Mouse (Mus musculus) bone marrow macrophage, adult 2 months (primary cell): Measurements from ENCODE around the gene Abca7. TPM values are rescaled to one million over a fixed set of nuclear protein-coding genes. Genes with fewer than 3 reads are reported as not detected.
"Not testable (repeated sequence)": the region's sequence is repeated elsewhere in the genome, so short reads cannot be mapped to it uniquely, and the experiment has no call there.

ENCODE experiments used
- H3K27ac ChIP-seq: 2 replicates; pipeline ENCODE4 v1.5.1; 2012; ENCODE audit warnings: low read depth, low read length; ENCODE audit not compliant: insufficient read depth
- H3K4me1 ChIP-seq: 2 replicates; pipeline ENCODE4 v1.6.1; 2012; ENCODE audit warnings: low read length; ENCODE audit not compliant: control insufficient read depth, insufficient read depth
- H3K4me3 ChIP-seq: 2 replicates; pipeline ENCODE4 v1.5.1; 2012; ENCODE audit warnings: mild to moderate bottlenecking, low read length, moderate library complexity; ENCODE audit not compliant: insufficient read depth
- CTCF ChIP-seq: IDR thresholded peaks from 2 replicates; pipeline ENCODE4 v1.5.1; 2012; ENCODE audit warnings: low read depth, mild to moderate bottlenecking, low read length, moderate library complexity
- POLR2A ChIP-seq: IDR thresholded peaks from 2 replicates; pipeline ENCODE4 v1.6.1; 2012; ENCODE audit warnings: mild to moderate bottlenecking, low read depth, low read length, borderline replicate concordance
- polyA plus RNA-seq: library from polyadenylated mRNA; stranded (reverse); fragments of >200 nt; gene quantifications from 2 replicates; pipeline ENCODE4 v1.2.4, GENCODE M21; 2012; ENCODE audit not compliant: missing spikeins, insufficient read depth, insufficient read length

Gene Abca7
- polyA plus RNA-seq, 1 experiment, result 27.5 TPM

- H3K4me1 ChIP-seq, result peaks cover 32% of the 10 kb centered on the region
- no peak overlapping the region for H3K4me3 ChIP-seq
- TF ChIP-seq CTCF, result no peak
- H3K27ac ChIP-seq, result no peak overlapping the region
Observed at GRCm38 (mm10) chr10:80050244-80050643, 54.0 kb downstream of the Abca7 start.

- H3K27ac ChIP-seq, result peak overlapping the region; percentile 92
- H3K4me1 ChIP-seq, result peaks cover 35% of the 10 kb centered on the region
- H3K4me3 ChIP-seq, result no peak overlapping the region
- TF ChIP-seq POLR2A, result no peak
- no peak for TF ChIP-seq CTCF
Observed at GRCm38 (mm10) chr10:80050885-80051617, 54.8 kb downstream of the Abca7 start.

GRCm38 (mm10) chr10:80051618-80052373 lies 55.5 kb downstream of the Abca7 start:
- no peak for TF ChIP-seq CTCF
- no peak for TF ChIP-seq POLR2A
- peak overlapping the region; percentile 95 for H3K27ac ChIP-seq
- no peak overlapping the region for H3K4me3 ChIP-seq
- H3K4me1 ChIP-seq, result peaks cover 35% of the 10 kb centered on the region

GRCm38 (mm10) chr10:80052374-80052764 lies 56.1 kb downstream of the Abca7 start:
- TF ChIP-seq POLR2A, result no peak
- no peak for TF ChIP-seq CTCF

GRCm38 (mm10) chr10:80053259-80053780 lies 57.0 kb downstream of the Abca7 start:
- H3K27ac ChIP-seq, result peak overlapping the region; percentile 95
- peak overlapping the region; percentile 84 for H3K4me3 ChIP-seq
- H3K4me1 ChIP-seq, result peaks cover 35% of the 10 kb centered on the region
- TF ChIP-seq POLR2A (peak; percentile 79), CTCF (no peak)

More at GRCm38 (mm10) chr10:80052374-80052764, 56.1 kb downstream of the Abca7 start:
- peaks cover 35% of the 10 kb centered on the region for H3K4me1 ChIP-seq
- no peak overlapping the region for H3K4me3 ChIP-seq
- H3K27ac ChIP-seq, result peak overlapping the region; percentile 95

GRCm38 (mm10) chr10:80053831-80054815 lies 57.8 kb downstream of the Abca7 start:
- TF ChIP-seq POLR2A, result no peak
- TF ChIP-seq CTCF, result peak; percentile 5; the same call in 1 of the 2 replicates
- Histone ChIP-seq H3K4me3 (peak overlapping the region; percentile 84), H3K4me1 (peaks cover 31% of the 10 kb centered on the region), H3K27ac (peak overlapping the region; percentile 88)

GRCm38 (mm10) chr10:80054911-80055310 lies 58.6 kb downstream of the Abca7 start:
- Histone ChIP-seq H3K4me3 (peak overlapping the region; percentile 84), H3K4me1 (peaks cover 31% of the 10 kb centered on the region)
- H3K27ac ChIP-seq, result not testable (repeated sequence)

- H3K4me3 ChIP-seq, result peak overlapping the region; percentile 84; the same call in 1 of the 2 replicates
- TF ChIP-seq POLR2A (no peak), CTCF (no peak)
- no peak overlapping the region for H3K27ac ChIP-seq
- H3K4me1 ChIP-seq, result peaks cover 27% of the 10 kb centered on the region
Observed at GRCm38 (mm10) chr10:80055364-80055763, 59.1 kb downstream of the Abca7 start.

GRCm38 (mm10) chr10:80055891-80056290 lies 59.6 kb downstream of the Abca7 start:
- no peak overlapping the region; the same call in 1 of the 2 replicates for H3K4me3 ChIP-seq
- H3K4me1 ChIP-seq, result peaks cover 22% of the 10 kb centered on the region

More at GRCm38 (mm10) chr10:80055891-80056290, 59.6 kb downstream of the Abca7 start:
- TF ChIP-seq CTCF, result no peak
- TF ChIP-seq POLR2A, result no peak
- no peak overlapping the region for H3K27ac ChIP-seq
